Mouse (Mus musculus): ENCODE data around the gene Elovl4. TPM values are rescaled to one million over a fixed set of nuclear protein-coding genes. Genes with fewer than 3 reads are reported as not detected.
A peak's percentile ranks its signal among the peaks of the same experiment; 100 is the strongest.

Gene Elovl4
- polyA plus RNA-seq, 1 experiment from 2014 or later, result 180 TPM

GRCm38 (mm10) chr9:83829896-83830295 lies 23.8 kb upstream of the Elovl4 start:
- H3K36me3 ChIP-seq (ENCODE audit: control insufficient read depth, insufficient read depth, low read length), result no peaks in the 10 kb centered on the region
- H3K27ac ChIP-seq (replicated peaks), result no peak overlapping the region
- TF ChIP-seq CTCF (IDR thresholded peaks at IDR 0.05; ENCODE audit: low read depth), result no peak
- TF ChIP-seq EP300 (optimal IDR thresholded peaks at IDR 0.05), result no peak
- H3K4me2 ChIP-seq (replicated peaks; ENCODE audit: low read depth), result no peak overlapping the region
- DNase-seq (ENCODE audit: low spot score), result no peak
- H3K4me1 ChIP-seq (replicated peaks; ENCODE audit: control insufficient read depth, insufficient read depth), result no peaks in the 10 kb centered on the region
- no peak for ATAC-seq (ENCODE audit: low FRiP score, low TSS enrichment)
- WGBS, result 85% methylated on average over 5 of the region's 5 CpGs
- no peak overlapping the region for H3K4me3 ChIP-seq (ENCODE audit: low read depth, low read length)
- H3K9ac ChIP-seq (ENCODE audit: low read length), result no peak overlapping the region
- H3K9me3 ChIP-seq (ENCODE audit: control insufficient read depth, low read length), result no peaks in the 10 kb centered on the region
- no peaks in the 10 kb centered on the region for H3K27me3 ChIP-seq (ENCODE audit: control insufficient read depth, insufficient read depth, low read length)

DNA sequence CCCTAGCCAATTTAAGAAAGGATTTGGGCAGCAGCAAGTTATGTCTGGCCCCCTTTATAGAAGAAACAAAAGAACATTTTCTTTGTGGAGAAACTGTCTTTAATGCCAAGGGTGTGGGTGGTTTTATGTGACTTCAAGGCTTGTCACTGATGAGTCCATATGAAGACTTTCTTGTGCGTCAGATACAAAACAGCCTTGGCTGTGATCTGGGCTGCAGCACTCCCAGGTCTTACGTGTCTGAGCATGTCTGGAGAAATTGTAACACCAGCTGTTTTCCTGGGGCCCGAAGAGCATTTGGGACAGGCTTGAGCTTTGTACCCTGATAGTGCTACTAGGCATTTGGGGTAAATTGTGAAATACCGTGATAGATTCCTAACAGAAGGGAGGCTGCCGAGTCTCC lies 16.8 kb upstream of the Elovl4 start:
- no peak overlapping the region for H3K27ac ChIP-seq (replicated peaks)
- ATAC-seq (ENCODE audit: low FRiP score, low TSS enrichment), result no peak
- no peaks in the 10 kb centered on the region for H3K9me3 ChIP-seq (ENCODE audit: control insufficient read depth, low read length)
- no peak overlapping the region for H3K4me3 ChIP-seq (ENCODE audit: low read depth, low read length)
- H3K4me2 ChIP-seq (replicated peaks; ENCODE audit: low read depth), result no peak overlapping the region
- TF ChIP-seq EP300 (optimal IDR thresholded peaks at IDR 0.05) (no peak), CTCF (IDR thresholded peaks at IDR 0.05; ENCODE audit: low read depth) (no peak)
- no peaks in the 10 kb centered on the region for H3K4me1 ChIP-seq (replicated peaks; ENCODE audit: control insufficient read depth, insufficient read depth)
- no peaks in the 10 kb centered on the region for H3K36me3 ChIP-seq (ENCODE audit: control insufficient read depth, insufficient read depth, low read length)
- no peak overlapping the region for H3K9ac ChIP-seq (ENCODE audit: low read length)
- no peaks in the 10 kb centered on the region for H3K27me3 ChIP-seq (ENCODE audit: control insufficient read depth, insufficient read depth, low read length)
- 56% methylated on average over 5 of the region's 5 CpGs for WGBS
- no peak for DNase-seq (ENCODE audit: low spot score)

DNA sequence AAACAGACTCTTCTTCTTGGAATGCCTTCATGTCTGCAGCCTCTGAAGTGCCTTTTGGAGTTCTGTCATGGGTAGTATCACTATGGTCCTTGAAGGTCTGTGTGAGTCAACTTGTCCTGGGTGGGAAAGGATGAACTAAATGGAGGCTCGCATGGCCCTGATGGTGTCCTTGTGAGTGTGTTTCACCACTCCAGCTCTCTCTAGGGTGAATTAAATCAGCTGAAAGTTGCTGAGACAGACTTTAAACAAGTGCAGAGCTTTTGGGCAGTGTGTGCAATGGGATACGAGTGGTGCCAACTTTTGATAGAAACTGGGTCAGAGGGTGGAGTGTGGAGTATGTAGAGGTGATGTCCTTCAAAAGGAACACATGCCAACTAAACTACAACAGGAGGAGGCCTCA lies 14.9 kb upstream of the Elovl4 start:
- Histone ChIP-seq H3K9ac (ENCODE audit: low read length) (no peak overlapping the region), H3K9me3 (ENCODE audit: control insufficient read depth, low read length) (no peaks in the 10 kb centered on the region), H3K4me2 (replicated peaks; ENCODE audit: low read depth) (no peak overlapping the region), H3K27ac (replicated peaks) (no peak overlapping the region), H3K36me3 (ENCODE audit: control insufficient read depth, insufficient read depth, low read length) (no peaks in the 10 kb centered on the region), H3K4me3 (ENCODE audit: low read depth, low read length) (no peak overlapping the region), H3K27me3 (ENCODE audit: control insufficient read depth, insufficient read depth, low read length) (no peaks in the 10 kb centered on the region), H3K4me1 (replicated peaks; ENCODE audit: control insufficient read depth, insufficient read depth) (no peaks in the 10 kb centered on the region)
- DNase-seq (ENCODE audit: low spot score), result no peak
- 93% methylated on average over 2 of the region's 2 CpGs for WGBS
- ATAC-seq (ENCODE audit: low FRiP score, low TSS enrichment), result no peak
- no peak for TF ChIP-seq CTCF (IDR thresholded peaks at IDR 0.05; ENCODE audit: low read depth)
- TF ChIP-seq EP300 (optimal IDR thresholded peaks at IDR 0.05), result no peak

GRCm38 (mm10) chr9:83819188-83819587 lies 13.1 kb upstream of the Elovl4 start:
- 78% methylated on average over 7 of the region's 7 CpGs for WGBS
- TF ChIP-seq EP300 (optimal IDR thresholded peaks at IDR 0.05) (no peak), CTCF (IDR thresholded peaks at IDR 0.05; ENCODE audit: low read depth) (no peak)
- no peak for ATAC-seq (ENCODE audit: low FRiP score, low TSS enrichment)

DNA sequence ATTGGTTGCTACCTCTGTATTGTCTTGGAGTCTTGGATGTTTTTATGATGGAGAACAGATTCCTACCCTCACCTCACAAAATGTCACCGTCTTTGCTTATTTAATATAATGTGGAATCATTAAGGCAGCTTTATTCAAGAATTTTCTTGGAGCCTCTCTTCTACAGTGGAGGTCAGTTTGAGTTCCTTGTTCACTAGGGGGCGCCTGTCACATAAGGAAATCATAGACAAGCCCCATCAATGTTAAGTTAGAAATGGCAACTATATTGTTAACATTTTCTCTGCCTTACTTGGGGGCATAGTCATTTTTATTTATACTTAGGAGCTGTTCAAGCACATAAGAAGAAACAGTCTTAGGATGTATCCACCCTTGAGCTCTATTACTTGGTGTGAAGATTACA lies 1.5 kb upstream of the Elovl4 start:
- H3K36me3 ChIP-seq (ENCODE audit: control insufficient read depth, insufficient read depth, low read length), result no peaks in the 10 kb centered on the region
- 1% methylated on average over 2 of the region's 2 CpGs for WGBS
- no peak overlapping the region for H3K4me2 ChIP-seq (replicated peaks; ENCODE audit: low read depth)
- no peak overlapping the region for H3K9ac ChIP-seq (ENCODE audit: low read length)
- no peak for TF ChIP-seq EP300 (optimal IDR thresholded peaks at IDR 0.05)
- peak; percentile 76 for TF ChIP-seq CTCF (IDR thresholded peaks at IDR 0.05; ENCODE audit: low read depth)
- no peaks in the 10 kb centered on the region for H3K9me3 ChIP-seq (ENCODE audit: control insufficient read depth, low read length)
- H3K27me3 ChIP-seq (ENCODE audit: control insufficient read depth, insufficient read depth, low read length), result peaks cover 3% of the 10 kb centered on the region; the same call in 1 of the 2 replicates
- ATAC-seq (ENCODE audit: low FRiP score, low TSS enrichment) (no peak), DNase-seq (ENCODE audit: low spot score) (peak; percentile 25)
- H3K4me3 ChIP-seq (ENCODE audit: low read depth, low read length), result no peak overlapping the region
- no peaks in the 10 kb centered on the region for H3K4me1 ChIP-seq (replicated peaks; ENCODE audit: control insufficient read depth, insufficient read depth)
- H3K27ac ChIP-seq (replicated peaks), result no peak overlapping the region

More at GRCm38 (mm10) chr9:83819188-83819587, 13.1 kb upstream of the Elovl4 start:
- no peak overlapping the region for H3K4me3 ChIP-seq (ENCODE audit: low read depth, low read length)
- H3K27ac ChIP-seq (replicated peaks), result no peak overlapping the region
- no peak overlapping the region for H3K4me2 ChIP-seq (replicated peaks; ENCODE audit: low read depth)
- H3K9me3 ChIP-seq (ENCODE audit: control insufficient read depth, low read length), result no peaks in the 10 kb centered on the region
- no peak for DNase-seq (ENCODE audit: low spot score)
- no peaks in the 10 kb centered on the region for H3K4me1 ChIP-seq (replicated peaks; ENCODE audit: control insufficient read depth, insufficient read depth)
- no peak overlapping the region for H3K9ac ChIP-seq (ENCODE audit: low read length)
- no peaks in the 10 kb centered on the region for H3K36me3 ChIP-seq (ENCODE audit: control insufficient read depth, insufficient read depth, low read length)
- no peaks in the 10 kb centered on the region for H3K27me3 ChIP-seq (ENCODE audit: control insufficient read depth, insufficient read depth, low read length)

- DNase-seq (ENCODE audit: low spot score), result peak; percentile 18
- H3K4me2 ChIP-seq (replicated peaks; ENCODE audit: low read depth), result peak overlapping the region; percentile 97
- no peaks in the 10 kb centered on the region for H3K36me3 ChIP-seq (ENCODE audit: control insufficient read depth, insufficient read depth, low read length)
- peak overlapping the region; percentile 61 for H3K4me3 ChIP-seq (ENCODE audit: low read depth, low read length)
- H3K27ac ChIP-seq (replicated peaks), result peak overlapping the region; percentile 61
- H3K9me3 ChIP-seq (ENCODE audit: control insufficient read depth, low read length), result no peaks in the 10 kb centered on the region
- peak; percentile 32; the same call in 1 of the 2 replicates for ATAC-seq (ENCODE audit: low FRiP score, low TSS enrichment)
- no peak for TF ChIP-seq EP300 (optimal IDR thresholded peaks at IDR 0.05)
- TF ChIP-seq CTCF (IDR thresholded peaks at IDR 0.05; ENCODE audit: low read depth), result peak; percentile 28; the same call in 1 of the 2 replicates
- peak overlapping the region; percentile 61 for H3K9ac ChIP-seq (ENCODE audit: low read length)
- WGBS, result 1% methylated on average over 34 of the region's 37 CpGs
- H3K27me3 ChIP-seq (ENCODE audit: control insufficient read depth, insufficient read depth, low read length), result peaks cover 3% of the 10 kb centered on the region; the same call in 1 of the 2 replicates
- no peaks in the 10 kb centered on the region for H3K4me1 ChIP-seq (replicated peaks; ENCODE audit: control insufficient read depth, insufficient read depth)
These were observed 707 bp downstream of the Elovl4 start for GRCm38 (mm10) chr9:83805164-83805976.

Measured in stomach, postnatal 0 days (tissue).